Mouse (Mus musculus) ES-Bruce4 (cell line): ENCODE data around the gene C1rb. TPM values are rescaled to one million over a fixed set of nuclear protein-coding genes. Genes with fewer than 3 reads are reported as not detected.
"Not testable (repeated sequence)": the region's sequence is repeated elsewhere in the genome, so short reads cannot be mapped to it uniquely, and the experiment has no call there.

Source experiments
- H3K27ac ChIP-seq: 2 replicates; pipeline ENCODE4 v1.5.1; 2012; ENCODE audit warnings: low read length, inconsistent platforms; ENCODE audit not compliant: insufficient read depth
- H3K27me3 ChIP-seq: 2 replicates; pipeline ENCODE4 v1.6.1; 2012; ENCODE audit warnings: mild to moderate bottlenecking, low read length, inconsistent platforms; ENCODE audit not compliant: control insufficient read depth, poor library complexity, insufficient read depth, severe bottlenecking
- H3K36me3 ChIP-seq: 2 replicates; pipeline ENCODE4 v1.6.1; 2012; ENCODE audit warnings: inconsistent platforms, mild to moderate bottlenecking, low read length, moderate library complexity; ENCODE audit not compliant: control insufficient read depth, poor library complexity, insufficient read depth, severe bottlenecking
- H3K4me1 ChIP-seq: one replicate; pipeline ENCODE4 v1.8.1; 2011; ENCODE audit warnings: low read length; ENCODE audit not compliant: control insufficient read depth, insufficient read depth
- H3K4me3 ChIP-seq: 2 replicates; pipeline ENCODE4 v1.5.1; 2011; ENCODE audit warnings: low read depth, mild to moderate bottlenecking, low read length
- H3K9ac ChIP-seq: 2 replicates; pipeline ENCODE4 v1.6.1; 2012; ENCODE audit warnings: low read depth, mild to moderate bottlenecking, inconsistent platforms; ENCODE audit not compliant: poor library complexity, severe bottlenecking
- H3K9me3 ChIP-seq: replicated peaks from 2 replicates; pipeline ENCODE4 v1.6.1; 2012; ENCODE audit warnings: mild to moderate bottlenecking, low read length, inconsistent platforms; ENCODE audit not compliant: control insufficient read depth, poor library complexity, insufficient read depth, severe bottlenecking
- CTCF ChIP-seq: IDR thresholded peaks from one replicate; pipeline ENCODE4 v1.8.1; 2011; ENCODE audit warnings: low read depth, low read length
- EP300 ChIP-seq: IDR thresholded peaks from 2 replicates; pipeline ENCODE4 v1.6.1; 2011; ENCODE audit warnings: low read depth, low read length; ENCODE audit not compliant: insufficient read depth
- POLR2A ChIP-seq: IDR thresholded peaks from one replicate; pipeline ENCODE4 v1.8.1; 2011; ENCODE audit warnings: low read length; ENCODE audit not compliant: insufficient read depth
- polyA plus RNA-seq: library from polyadenylated mRNA; stranded (reverse); fragments of >200 nt; gene quantifications from 2 replicates; pipeline ENCODE4 v1.2.4, GENCODE M21; 2011; ENCODE audit warnings: low read depth; ENCODE audit not compliant: missing spikeins, insufficient read depth, insufficient read length

The C1rb gene
- polyA plus RNA-seq, 1 experiment: not detected

GRCm38 (mm10) chr6:124580155-124580554 is 10.1 kb downstream of the C1rb start:
- H3K36me3 ChIP-seq, H3K4me3 ChIP-seq, H3K4me1 ChIP-seq, H3K9ac ChIP-seq, H3K27me3 ChIP-seq, H3K27ac ChIP-seq, H3K9me3 ChIP-seq: not testable (repeated sequence)

GRCm38 (mm10) chr6:124582231-124582630 is 12.1 kb downstream of the C1rb start:
- Histone ChIP-seq H3K36me3 (no peaks in the 10 kb centered on the region), H3K27ac (no peak overlapping the region), H3K27me3 (no peaks in the 10 kb centered on the region), H3K4me3 (no peak overlapping the region), H3K9ac (no peak overlapping the region), H3K9me3 (no peaks in the 10 kb centered on the region), H3K4me1 (no peaks in the 10 kb centered on the region)
- no peak for TF ChIP-seq POLR2A
- TF ChIP-seq CTCF: no peak
- no peak for TF ChIP-seq EP300

GRCm38 (mm10) chr6:124584935-124585334 is 14.8 kb downstream of the C1rb start:
- TF ChIP-seq EP300: no peak
- TF ChIP-seq POLR2A: no peak
- TF ChIP-seq CTCF: no peak
- Histone ChIP-seq H3K9ac (no peak overlapping the region), H3K27ac (no peak overlapping the region), H3K27me3 (no peaks in the 10 kb centered on the region), H3K36me3 (no peaks in the 10 kb centered on the region), H3K4me1 (no peaks in the 10 kb centered on the region), H3K4me3 (no peak overlapping the region), H3K9me3 (no peaks in the 10 kb centered on the region)

- Histone ChIP-seq H3K36me3 (no peaks in the 10 kb centered on the region), H3K4me1 (no peaks in the 10 kb centered on the region), H3K27ac (no peak overlapping the region), H3K9me3 (no peaks in the 10 kb centered on the region), H3K9ac (no peak overlapping the region), H3K27me3 (no peaks in the 10 kb centered on the region), H3K4me3 (no peak overlapping the region)
- TF ChIP-seq POLR2A: no peak
- no peak for TF ChIP-seq EP300
- no peak for TF ChIP-seq CTCF
Observed at GRCm38 (mm10) chr6:124585761-124586160, 15.7 kb downstream of the C1rb start.

GRCm38 (mm10) chr6:124586266-124586665 is 16.2 kb downstream of the C1rb start:
- H3K27me3 ChIP-seq: no peaks in the 10 kb centered on the region
- no peak for TF ChIP-seq POLR2A
- TF ChIP-seq CTCF: no peak
- TF ChIP-seq EP300: no peak
- H3K27ac ChIP-seq: no peak overlapping the region
- no peaks in the 10 kb centered on the region for H3K9me3 ChIP-seq
- no peaks in the 10 kb centered on the region for H3K4me1 ChIP-seq
- no peak overlapping the region for H3K4me3 ChIP-seq
- no peak overlapping the region for H3K9ac ChIP-seq
- no peaks in the 10 kb centered on the region for H3K36me3 ChIP-seq

- Histone ChIP-seq H3K9ac (no peak overlapping the region), H3K27me3 (no peaks in the 10 kb centered on the region), H3K9me3 (peaks cover 6% of the 10 kb centered on the region; the same call in 1 of the 2 replicates), H3K4me1 (no peaks in the 10 kb centered on the region), H3K4me3 (no peak overlapping the region), H3K36me3 (no peaks in the 10 kb centered on the region), H3K27ac (no peak overlapping the region)
- TF ChIP-seq EP300: no peak
- no peak for TF ChIP-seq CTCF
- no peak for TF ChIP-seq POLR2A
Observed at GRCm38 (mm10) chr6:124588771-124589170, 18.7 kb downstream of the C1rb start.
